Mouse (Mus musculus) heart, postnatal 0 days (tissue): ENCODE results near the gene Tefm.

Source experiments
- CTCF ChIP-seq: IDR thresholded peaks from 2 replicates; pipeline ENCODE4 v1.5.1; 2016; ENCODE audit warnings: antibody characterized with exemption, control low read depth, low read depth
- EP300 ChIP-seq: IDR thresholded peaks from 2 replicates; pipeline ENCODE4 v1.6.1; 2016; ENCODE audit warnings: antibody characterized with exemption, low read depth

- TF ChIP-seq CTCF (no peak), EP300 (no peak)
These were observed 4.2 kb downstream of the Tefm start for GRCm38 (mm10) chr11:80137773-80138172.
